In the genomic region with DNA sequence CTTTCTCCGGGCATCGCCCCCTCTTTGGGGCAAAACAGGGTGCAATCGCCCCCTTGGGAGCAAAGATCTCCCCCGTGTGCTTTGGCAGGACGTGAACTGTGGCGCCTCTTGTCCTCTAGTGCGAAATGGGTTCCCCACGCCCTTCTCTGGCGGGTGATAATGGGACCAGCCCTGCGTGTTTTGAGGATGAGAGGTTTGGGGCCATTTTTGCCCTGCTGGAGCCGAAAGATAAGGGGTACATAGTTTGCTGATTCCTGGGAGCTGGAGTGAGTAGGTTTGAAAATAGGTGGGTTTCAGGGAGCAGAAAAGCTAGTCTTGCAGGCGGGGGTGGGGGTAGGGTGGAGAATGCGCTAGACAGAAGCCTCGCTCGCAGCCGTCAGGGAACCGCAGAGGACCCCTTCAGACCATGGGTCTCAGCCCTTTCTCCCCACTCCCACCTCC, we compare ENCODE assay signal across 8 mouse cellular contexts. TPM values are rescaled to one million over a fixed set of nuclear protein-coding genes. Genes with fewer than 3 reads are reported as not detected.
DNase-seq lines count a peak whose midpoint lies in the region; ATAC-seq and TF ChIP-seq lines count a peak whose summit lies in the region.

No protein-coding gene starts in this region.

- no peak for ATAC-seq in intestine, postnatal 0 days
- peak; percentile 27 for ATAC-seq in liver, embryonic 13.5 days (ENCODE audit: low read depth)

- TF ChIP-seq CTCF in intestine, postnatal 0 days (IDR thresholded peaks at IDR 0.05; ENCODE audit: low read depth) = no peak

- H3K9ac ChIP-seq in intestine, postnatal 0 days (ENCODE audit: low read depth, low read length) = peak overlapping the region; percentile 100
- peak overlapping the region; percentile 100 for H3K9ac ChIP-seq in liver, embryonic 13.5 days

- peak; percentile 27 for DNase-seq in right cerebral cortex, postnatal 14 days
- DNase-seq in right cerebral cortex, postnatal 4 days = no peak
- DNase-seq in cerebellum, adult 9-10 months = peak; percentile 76
- peak; percentile 50 for DNase-seq in gastrocnemius, postnatal 14 days
- peak; percentile 84 for DNase-seq in liver, embryonic 13.5 days
- peak; percentile 40 to 48 for DNase-seq in natural killer cell, adult 2 months (ENCODE audit: low spot score in 2 of 2)
- peak; percentile 59 for DNase-seq in thymus, postnatal 14 days

- intact Hi-C loops in gastrocnemius, postnatal 14 days (cut with DNase I; ENCODE audit: low total_unique reads) = no loop called here

- peak overlapping the region; percentile 71 for H3K4me2 ChIP-seq in intestine, postnatal 0 days (replicated peaks; ENCODE audit: low read depth)
- peak overlapping the region; percentile 88 for H3K4me2 ChIP-seq in liver, embryonic 13.5 days

- under 1% methylated on average over 17 of the region's 17 CpGs for WGBS in intestine, postnatal 0 days
- WGBS in liver, embryonic 13.5 days (ENCODE audit: insufficient replicate concordance) = 0% methylated on average over 17 of the region's 17 CpGs

- H3K27me3 ChIP-seq in intestine, postnatal 0 days (replicated peaks; ENCODE audit: control insufficient read depth, insufficient read depth, low read length) = no peaks in the 10 kb centered on the region
- no peaks in the 10 kb centered on the region for H3K27me3 ChIP-seq in liver, embryonic 13.5 days

- peak overlapping the region; percentile 100 for H3K27ac ChIP-seq in intestine, postnatal 0 days (ENCODE audit: low read depth, low read length)
- H3K27ac ChIP-seq in liver, embryonic 13.5 days = peak overlapping the region; percentile 100

- H3K36me3 ChIP-seq in intestine, postnatal 0 days (ENCODE audit: control insufficient read depth, insufficient read depth) = no peaks in the 10 kb centered on the region
- 0 out of 2 replicates have a peak, but pooled peaks cover 7% of the 10 kb centered on the region for H3K36me3 ChIP-seq in liver, embryonic 13.5 days

- peak overlapping the region; percentile 91 for H3K4me3 ChIP-seq in intestine, postnatal 0 days (ENCODE audit: low read depth, low read length)
- peak overlapping the region; percentile 92 for H3K4me3 ChIP-seq in liver, embryonic 13.5 days (replicated peaks)

- H3K9me3 ChIP-seq in intestine, postnatal 0 days (ENCODE audit: control insufficient read depth) = no peaks in the 10 kb centered on the region
- H3K9me3 ChIP-seq in liver, embryonic 13.5 days (replicated peaks) = no peaks in the 10 kb centered on the region

- peaks cover 27% of the 10 kb centered on the region; the same call in 1 of the 2 replicates for H3K4me1 ChIP-seq in intestine, postnatal 0 days (replicated peaks; ENCODE audit: control insufficient read depth, insufficient read depth, low read length)
- peaks cover 56% of the 10 kb centered on the region for H3K4me1 ChIP-seq in liver, embryonic 13.5 days (replicated peaks)

RNA-seq across cellular contexts. Expression of gene Zc3h4, which starts 1.3 kb away (rescaled TPM):
- total RNA-seq in gastrocnemius, postnatal 14 days (2021) = 10 to 100 TPM; 27.9 to 28.5 TPM
- polyA plus RNA-seq in intestine, postnatal 0 days (2015; fragmentation: Nextera tagmentation; extraction: Ambion mirVana) = 12.9 and 13.5 TPM in 2 replicates
- polyA plus RNA-seq in liver, embryonic 13.5 days (2015; fragmentation: Nextera tagmentation; extraction: Ambion mirVana) = 8.2 and 8.3 TPM in 2 replicates

RNA-seq across cellular contexts. Expression of gene Sae1, which starts 14.4 kb away (rescaled TPM):
- 10 to 100 TPM; 30.0 to 37.9 TPM for total RNA-seq in gastrocnemius, postnatal 14 days (2021)
- polyA plus RNA-seq in intestine, postnatal 0 days (2015; fragmentation: Nextera tagmentation; extraction: Ambion mirVana) = 90.7 and 91.5 TPM in 2 replicates
- polyA plus RNA-seq in liver, embryonic 13.5 days (2015; fragmentation: Nextera tagmentation; extraction: Ambion mirVana) = 144 and 161 TPM in 2 replicates

RNA-seq across cellular contexts. Expression of gene Tmem160, which starts 50.6 kb away (rescaled TPM):
- total RNA-seq in gastrocnemius, postnatal 14 days (2021) = 10 to 100 TPM; 23.2 to 28.7 TPM
- 124 and 132 TPM in 2 replicates for polyA plus RNA-seq in intestine, postnatal 0 days (2015; fragmentation: Nextera tagmentation; extraction: Ambion mirVana)
- polyA plus RNA-seq in liver, embryonic 13.5 days (2015; fragmentation: Nextera tagmentation; extraction: Ambion mirVana) = 30.0 and 35.4 TPM in 2 replicates
